Mouse (Mus musculus) left cerebral cortex, postnatal 4 days (tissue): ENCODE data around the gene Ctrc. TPM values are rescaled to one million over a fixed set of nuclear protein-coding genes. Genes with fewer than 3 reads are reported as not detected.

ENCODE experiments used
- DNase-seq: peaks from one replicate; pipeline ENCODE4 v3.0.0-alpha.2; 2022
- intact Hi-C: fragments of 180-260 bp; cut with DNase I; formaldehyde crosslinking; loops from one replicate; pipeline ENCODE4 v1.15.1; 2025
- total RNA-seq, 2 experiments: library from RNA; stranded (reverse); gene quantifications; 2 replicates each; pipeline ENCODE4 v1.2.3; 2021

Ctrc gene
- total RNA-seq, 2 experiments from 2014 or later, result not detected

GRCm38 (mm10) chr4:141868051-141868450, 21.9 kb upstream of the Ctrc start:
- DNase-seq, result no peak
- intact Hi-C loops, result no loop called here

- intact Hi-C loops, result no loop called here
- DNase-seq, result peak; percentile 94
Observed at GRCm38 (mm10) chr4:141867498-141867897, 21.3 kb upstream of the Ctrc start.

DNA sequence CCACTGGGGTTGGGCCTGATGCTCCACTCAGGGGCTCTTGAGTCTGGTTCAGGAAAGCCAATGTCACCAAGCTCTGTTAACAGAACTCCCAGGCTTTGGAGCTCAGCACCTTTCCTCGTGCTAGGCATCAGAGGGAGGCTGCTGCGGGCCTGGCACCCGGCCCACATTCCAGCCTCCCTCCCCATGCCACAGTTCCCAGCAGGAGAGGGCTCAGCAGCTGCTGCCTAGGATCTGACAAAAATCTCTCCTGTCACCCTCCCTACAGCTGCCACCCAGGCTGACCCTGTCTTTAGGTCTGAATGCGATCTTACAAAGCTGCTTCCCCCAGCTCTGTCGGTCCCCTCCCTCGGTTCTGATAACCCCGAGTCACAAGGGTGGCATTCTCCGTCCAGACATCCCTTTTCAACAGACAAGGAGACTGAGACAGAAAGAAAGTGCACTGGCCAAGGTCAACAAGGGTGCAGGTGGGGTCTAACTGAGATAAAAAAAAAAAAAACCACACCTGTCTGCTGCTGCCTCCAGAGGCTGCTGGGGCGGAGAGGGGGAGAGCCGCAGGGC, 20.9 kb upstream of the Ctrc start:
- intact Hi-C loops, result no loop called here
- peak; percentile 74 for DNase-seq

- intact Hi-C loops, result no loop called here
Observed at GRCm38 (mm10) chr4:141865600-141865999, 19.4 kb upstream of the Ctrc start.

DNA sequence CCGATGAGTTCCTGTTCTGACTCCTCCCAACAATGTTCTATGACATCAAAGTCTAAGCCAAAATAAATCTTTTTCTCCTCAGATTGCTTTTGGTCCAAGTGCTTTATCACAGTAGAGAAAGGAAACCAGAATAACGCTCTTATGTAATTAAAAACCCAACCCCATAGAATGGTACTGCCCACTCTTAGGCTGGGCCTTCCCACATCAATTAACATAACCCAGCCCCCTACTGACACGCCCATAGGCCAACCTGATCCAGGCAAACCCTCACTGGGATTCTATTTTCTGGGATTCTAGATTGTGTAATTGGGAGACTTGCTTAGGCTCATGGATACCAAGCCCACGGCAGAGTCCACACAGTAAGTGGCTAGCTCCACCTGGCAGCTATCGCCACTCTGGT, 18.8 kb upstream of the Ctrc start:
- no peak for DNase-seq
- intact Hi-C loops, result no loop called here

More at GRCm38 (mm10) chr4:141865600-141865999, 19.4 kb upstream of the Ctrc start:
- no peak for DNase-seq

- intact Hi-C loops, result no loop called here
- no peak for DNase-seq
Observed at GRCm38 (mm10) chr4:141864506-141864905, 18.3 kb upstream of the Ctrc start.

DNA sequence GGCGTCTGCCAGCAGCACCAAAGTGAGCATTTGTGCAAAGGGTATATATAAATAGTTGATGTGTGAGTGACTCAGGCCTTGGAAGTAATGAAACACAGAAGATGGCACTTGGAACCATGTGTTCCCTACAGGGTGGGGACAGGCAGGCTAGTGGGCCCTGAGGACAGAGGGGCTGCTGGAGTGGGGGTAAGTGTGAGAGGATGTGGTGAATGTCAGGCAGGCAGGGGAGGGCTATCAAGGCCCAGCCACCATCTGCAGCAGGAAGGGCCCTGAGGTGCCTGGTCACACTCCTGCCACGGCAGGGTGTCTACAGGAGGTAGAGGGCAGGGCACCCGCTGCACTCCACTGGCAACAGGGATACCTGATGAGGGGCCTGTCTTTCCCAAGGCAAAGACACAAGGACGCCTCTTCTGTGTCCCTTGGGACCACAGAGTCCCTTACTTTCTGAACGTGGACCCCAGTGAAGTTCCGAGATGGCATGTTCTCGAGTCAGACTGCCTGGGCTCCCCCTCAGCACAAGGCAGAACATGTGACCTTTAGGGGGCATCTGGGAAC, 17.6 kb upstream of the Ctrc start:
- no peak for DNase-seq
- intact Hi-C loops, result no loop called here

GRCm38 (mm10) chr4:141862867-141863266, 16.7 kb upstream of the Ctrc start:
- intact Hi-C loops, result no loop called here
- no peak for DNase-seq

DNA sequence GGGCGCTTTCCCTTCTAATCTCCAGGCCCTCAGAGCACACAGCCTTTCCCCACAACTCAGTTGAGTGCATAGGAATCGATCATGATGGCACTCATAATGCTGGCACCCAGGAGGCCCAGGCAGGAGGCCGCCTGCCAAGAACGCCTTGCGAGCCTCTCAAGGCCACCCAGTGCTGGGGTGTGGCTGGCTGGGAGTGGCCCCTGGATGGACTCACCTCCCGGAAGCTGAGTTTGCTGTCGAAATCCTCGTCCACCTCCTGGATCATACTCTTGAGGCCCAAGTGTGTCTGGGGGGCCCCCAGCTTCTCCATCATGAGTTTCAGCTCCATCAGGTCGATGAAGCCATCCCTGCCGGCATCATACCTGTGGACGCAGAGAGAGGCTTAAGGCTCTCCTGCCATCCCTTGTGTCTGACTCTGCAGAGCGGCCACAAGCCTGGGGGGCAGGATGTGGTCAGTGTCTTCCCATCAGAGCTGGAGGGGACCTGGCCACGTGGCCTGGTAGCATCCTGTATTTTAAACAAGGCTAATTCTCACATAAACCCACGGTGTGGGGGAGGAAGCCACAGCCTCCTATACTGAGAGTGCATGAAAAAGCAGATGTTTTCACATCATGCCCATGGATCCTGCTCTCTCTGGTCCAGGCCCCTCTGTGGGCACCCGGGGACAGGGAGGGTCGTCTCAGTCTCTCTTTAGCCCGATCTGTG, 15.6 kb upstream of the Ctrc start:
- intact Hi-C loops, result no loop called here
- DNase-seq, result no peak

- DNase-seq, result no peak
- intact Hi-C loops, result no loop called here
Observed at GRCm38 (mm10) chr4:141860246-141860841, 14.2 kb upstream of the Ctrc start.

GRCm38 (mm10) chr4:141859351-141859750, 13.2 kb upstream of the Ctrc start:
- no peak for DNase-seq
- intact Hi-C loops, result no loop called here

GRCm38 (mm10) chr4:141858501-141858900, 12.3 kb upstream of the Ctrc start:
- intact Hi-C loops, result no loop called here
- DNase-seq, result no peak

DNA sequence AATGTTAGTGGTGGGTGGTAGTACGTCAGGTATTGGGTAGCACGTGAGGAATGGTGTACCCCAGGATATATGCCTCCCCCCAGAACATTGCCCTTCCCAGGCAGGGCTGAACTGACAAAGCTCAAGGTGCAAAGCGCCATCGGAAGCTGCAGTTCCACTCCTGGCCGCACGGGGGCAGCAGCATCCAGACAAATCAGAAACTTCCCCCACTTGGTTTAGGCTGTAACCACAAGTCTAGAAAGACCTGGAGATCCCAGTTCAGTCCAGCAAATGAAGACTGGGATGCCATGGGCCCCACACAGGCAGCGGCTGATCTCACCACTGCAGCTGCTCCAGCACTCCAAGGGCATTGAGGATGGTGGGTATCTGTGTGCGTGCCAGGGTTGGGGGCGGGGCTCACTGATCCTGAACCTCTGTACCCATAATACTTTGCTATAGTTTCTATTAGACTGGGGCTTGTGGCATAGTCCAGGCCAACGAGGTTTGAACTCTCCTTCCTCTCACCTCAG, 11.3 kb upstream of the Ctrc start:
- intact Hi-C loops, result no loop called here
- DNase-seq, result peak; percentile 83

DNA sequence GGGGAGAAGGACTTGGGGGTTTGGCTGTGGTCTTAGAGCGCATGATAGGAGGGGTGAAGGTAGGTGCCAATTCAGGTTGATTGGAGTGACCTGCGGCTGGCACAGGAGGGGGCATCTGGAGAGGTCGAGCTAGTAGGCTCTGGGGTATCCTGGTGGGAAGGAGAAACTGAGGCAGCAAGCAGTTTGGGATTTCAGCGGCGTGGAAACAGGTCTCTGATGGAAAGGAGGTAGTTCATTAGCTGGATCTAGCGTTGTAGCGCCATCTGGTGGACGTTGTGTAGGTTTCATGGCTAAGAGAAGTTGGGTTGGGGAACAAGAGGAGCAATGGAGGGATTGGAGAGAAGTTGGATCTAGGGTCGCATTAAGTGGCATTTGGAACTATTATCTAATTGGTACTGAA, 7.3 kb upstream of the Ctrc start:
- intact Hi-C loops, result no loop called here
- DNase-seq, result peak; percentile 69

DNA sequence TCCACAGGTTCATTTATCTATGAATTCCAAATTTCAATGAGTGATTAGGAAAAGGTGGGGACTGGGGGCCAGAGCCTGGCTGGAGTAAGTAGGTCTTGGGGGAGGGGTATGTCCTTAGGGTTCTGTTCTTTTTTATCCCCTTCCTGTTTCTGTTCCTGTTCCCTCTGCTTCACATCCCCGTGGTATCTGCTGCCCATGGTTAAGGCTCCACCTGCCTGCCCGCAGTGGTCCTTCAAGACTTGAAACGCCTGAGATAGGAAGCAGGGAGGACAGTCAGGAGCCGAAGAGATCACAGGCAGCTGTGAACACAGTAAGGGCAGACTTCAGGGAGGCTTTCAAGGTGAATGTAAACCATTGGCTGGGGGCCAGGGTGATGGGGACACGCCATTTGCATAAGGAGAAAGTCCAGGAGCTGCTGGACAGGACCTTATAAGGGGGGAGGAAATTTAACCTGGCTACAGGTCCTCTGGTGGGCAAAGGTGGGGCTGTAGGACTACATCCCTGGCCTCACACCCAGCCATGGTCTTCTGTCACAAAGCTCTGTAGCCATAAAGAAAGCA, 11.5 kb downstream of the Ctrc start:
- DNase-seq, result no peak
- intact Hi-C loops, result no loop called here

GRCm38 (mm10) chr4:141833911-141834310, 12.2 kb downstream of the Ctrc start:
- intact Hi-C loops, result no loop called here
- no peak for DNase-seq

DNA sequence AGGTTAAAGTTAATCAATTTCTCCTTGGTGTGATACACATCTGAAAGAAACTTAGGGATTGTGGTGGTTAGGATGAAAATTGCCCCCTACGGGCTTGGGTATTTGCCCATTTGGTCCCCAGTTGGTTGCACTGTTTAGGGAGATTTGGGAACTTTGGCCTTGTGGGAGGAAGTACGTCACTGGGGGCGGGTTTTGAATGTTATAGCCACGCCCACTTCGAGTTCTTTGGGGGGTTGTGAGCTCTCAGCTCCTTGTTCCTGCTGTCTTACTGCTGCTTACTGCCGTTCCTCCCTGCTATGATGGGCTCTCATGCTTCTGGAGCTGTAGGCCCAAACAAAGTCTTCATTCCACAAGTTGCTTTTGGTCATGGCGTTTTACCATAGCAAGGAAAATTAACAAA, 14.8 kb downstream of the Ctrc start:
- intact Hi-C loops, result no loop called here
- no peak for DNase-seq

GRCm38 (mm10) chr4:141830381-141830780, 15.8 kb downstream of the Ctrc start:
- intact Hi-C loops, result no loop called here
- DNase-seq, result no peak

DNA sequence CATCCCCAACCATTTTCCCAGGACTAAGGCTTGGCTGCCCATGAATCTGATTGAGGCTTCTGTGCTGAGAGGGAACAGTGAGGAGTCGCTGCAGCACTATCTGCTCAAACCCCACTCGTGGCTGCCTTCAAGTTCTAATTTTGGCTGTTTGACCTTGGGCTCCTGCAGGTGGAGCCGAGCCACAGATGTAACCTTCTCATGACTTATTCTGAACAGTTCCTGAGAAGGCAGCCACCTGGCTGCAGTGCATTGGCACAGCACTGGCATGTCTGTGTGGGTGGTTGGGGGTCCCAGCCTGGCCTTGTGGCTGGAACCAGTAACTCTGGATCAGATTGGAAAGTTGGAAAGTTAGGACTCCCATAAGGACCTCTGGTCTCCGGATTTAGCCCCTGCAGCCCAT, 18.0 kb downstream of the Ctrc start:
- no peak for DNase-seq
- intact Hi-C loops, result no loop called here

DNA sequence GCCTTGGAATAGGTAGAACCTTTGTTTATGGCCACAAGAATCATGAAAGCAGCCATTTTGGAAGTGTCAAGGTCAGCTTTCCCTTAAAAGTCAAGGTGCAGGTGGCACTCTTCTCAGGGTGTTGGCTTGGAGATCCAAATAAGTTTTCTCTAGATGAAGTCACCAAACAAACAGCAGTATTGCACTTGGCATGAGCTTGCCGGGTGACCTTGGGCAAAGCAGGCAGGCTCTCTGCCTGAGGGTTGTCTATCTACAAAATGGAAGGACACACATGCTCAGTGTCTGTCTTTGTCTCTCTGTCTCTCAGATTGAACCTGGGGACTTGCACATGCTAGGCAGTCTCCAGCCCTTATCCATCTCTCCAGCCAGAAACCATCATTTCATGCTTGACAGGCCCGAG, 18.8 kb downstream of the Ctrc start:
- intact Hi-C loops, result no loop called here
- DNase-seq, result no peak

DNA sequence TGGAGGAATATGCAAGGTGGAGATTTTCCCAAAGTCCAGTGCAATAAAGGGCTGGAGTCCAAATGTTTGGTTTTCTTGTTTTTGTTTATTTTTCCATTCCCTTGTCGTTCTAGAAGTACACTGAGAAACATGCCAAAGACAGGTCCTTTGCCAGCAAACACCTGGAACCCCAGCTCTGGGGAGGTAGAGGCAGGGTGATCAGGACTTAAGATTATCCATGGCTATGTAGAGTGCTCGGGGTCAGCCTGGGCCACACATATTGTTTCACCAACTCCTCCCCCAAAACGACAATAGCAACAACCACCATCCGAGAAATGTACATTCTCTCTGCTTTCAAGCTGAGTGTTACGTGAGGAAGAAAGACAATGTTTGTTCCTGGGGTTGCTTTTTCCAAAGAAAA, 20.1 kb downstream of the Ctrc start, which contains the start of gene Cela2a:
Gene Cela2a, minus strand, starts transcription at position 101 of the 400 bp plus-strand sequence.
- intact Hi-C loops, result no loop called here
- DNase-seq, result no peak
